ENCODE assay signal across 3 mouse cellular contexts in the genomic region with DNA sequence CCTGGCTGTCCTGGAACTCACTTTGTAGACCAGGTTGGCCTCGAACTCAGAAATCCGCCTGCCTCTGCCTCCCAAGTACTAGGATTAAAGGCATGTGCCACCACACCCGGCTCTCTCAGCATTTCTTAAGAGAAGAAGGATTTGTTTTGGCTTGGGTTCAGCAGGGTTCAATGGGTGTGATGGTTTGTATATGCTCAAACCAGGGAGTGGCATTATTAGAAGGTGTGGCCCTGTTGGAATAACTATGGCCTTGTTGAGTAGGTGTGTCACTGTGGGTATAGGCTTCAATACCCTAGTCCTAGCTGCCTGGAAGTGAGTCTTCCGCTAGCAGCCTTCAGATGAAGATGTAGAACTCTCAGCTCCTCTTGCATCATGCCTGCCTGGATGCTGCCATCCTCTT.
DNase-seq lines count a peak whose midpoint lies in the region.

No protein-coding gene starts in this region.

- DNase-seq in ES-CJ7 (ENCODE audit: low read depth, low spot score) = peak; percentile 82
- peak; percentile 67 for DNase-seq in R1 (ENCODE audit: low read depth, low spot score)
- peak; percentile 70 for DNase-seq in ZHBTc4 (ENCODE audit: low read depth, low spot score)
